Mouse (Mus musculus): ENCODE measurements around the gene Ubac2. TPM values are rescaled to one million over a fixed set of nuclear protein-coding genes. Genes with fewer than 3 reads are reported as not detected.

The Ubac2 gene
- polyA plus RNA-seq, 1 experiment from 2014 or later: 47.0 TPM

DNA sequence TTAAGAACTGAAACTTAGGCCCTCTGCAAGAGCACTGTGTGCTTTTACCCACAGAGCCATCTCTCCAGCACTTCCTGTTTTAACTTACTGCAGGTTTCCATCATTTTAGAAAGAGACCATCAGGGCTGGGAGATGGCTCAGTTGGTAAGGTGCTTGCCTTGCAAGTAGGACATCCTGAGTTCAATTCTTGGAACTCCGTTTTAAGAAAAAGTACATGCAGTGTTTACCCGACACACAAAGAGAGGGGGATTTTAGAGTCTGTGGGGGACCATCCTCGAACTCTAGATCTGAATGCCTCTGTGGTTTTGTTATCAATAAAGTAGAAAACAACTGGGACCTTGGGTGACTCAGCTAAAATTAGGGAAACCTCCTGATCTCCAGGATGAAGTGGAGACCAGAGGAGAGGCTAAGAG is 163.0 kb downstream of the Ubac2 start:
- Histone ChIP-seq H3K36me3 (no peaks in the 10 kb centered on the region), H3K4me1 (no peaks in the 10 kb centered on the region), H3K9me3 (replicated peaks) (no peaks in the 10 kb centered on the region), H3K4me2 (no peak overlapping the region), H3K27me3 (replicated peaks) (no peaks in the 10 kb centered on the region), H3K27ac (replicated peaks) (no peak overlapping the region), H3K4me3 (replicated peaks) (no peak overlapping the region), H3K9ac (replicated peaks) (no peak overlapping the region)
- 91% methylated on average over 3 of the region's 3 CpGs for WGBS
- no peak for ATAC-seq (ENCODE audit: low FRiP score)

DNA sequence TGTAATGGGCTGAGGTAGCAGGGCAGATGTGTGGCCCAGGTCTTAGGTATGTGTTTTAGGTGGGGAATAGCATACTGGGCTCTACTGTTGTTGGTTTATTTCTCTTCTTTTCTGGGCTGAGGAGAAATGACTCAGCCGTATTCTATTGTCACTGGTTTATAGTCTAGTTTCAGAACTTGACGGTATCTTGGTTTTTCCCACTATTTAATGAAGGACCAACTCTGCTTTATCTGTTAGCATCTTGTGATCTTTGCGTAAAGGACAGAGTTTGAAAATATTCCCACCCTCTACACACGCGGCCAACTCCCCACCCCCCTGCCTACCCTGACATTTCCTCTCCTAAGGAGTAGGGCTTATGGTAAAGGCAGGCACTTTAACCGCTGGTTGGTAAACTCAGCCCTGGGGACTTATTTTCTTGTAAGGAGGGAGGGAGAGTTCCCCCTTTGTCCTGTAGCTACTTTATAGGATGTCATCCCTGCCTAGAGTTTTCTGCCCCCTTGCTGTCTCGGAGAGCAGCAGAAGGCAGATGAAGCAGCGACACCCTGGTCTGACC is 163.8 kb downstream of the Ubac2 start:
- Histone ChIP-seq H3K4me2 (no peak overlapping the region), H3K4me1 (no peaks in the 10 kb centered on the region), H3K4me3 (replicated peaks) (no peak overlapping the region), H3K27ac (replicated peaks) (no peak overlapping the region), H3K36me3 (no peaks in the 10 kb centered on the region), H3K27me3 (replicated peaks) (no peaks in the 10 kb centered on the region), H3K9me3 (replicated peaks) (no peaks in the 10 kb centered on the region), H3K9ac (replicated peaks) (no peak overlapping the region)
- no peak for ATAC-seq (ENCODE audit: low FRiP score)
- 80% methylated on average over 8 of the region's 8 CpGs for WGBS

DNA sequence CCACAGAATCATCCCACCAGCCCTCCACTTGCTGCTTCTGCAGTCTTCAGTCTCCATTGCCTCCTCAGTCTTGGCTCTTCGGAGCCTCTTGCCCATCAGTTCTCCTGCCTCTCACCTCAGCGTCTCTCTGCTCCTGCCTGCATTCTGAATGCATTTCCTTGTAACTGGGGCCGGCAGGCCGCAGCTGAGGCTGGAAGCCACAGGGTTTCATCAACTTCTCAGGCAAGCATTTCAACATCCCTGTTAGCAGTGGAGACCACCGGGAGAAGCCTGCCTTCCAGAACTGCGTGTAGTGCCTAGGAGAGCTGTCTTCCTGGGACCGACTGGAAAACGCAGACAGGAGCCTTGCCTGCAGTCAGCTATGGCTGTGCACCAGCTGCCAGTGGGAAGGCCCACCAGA is 169.4 kb downstream of the Ubac2 start:
- Histone ChIP-seq H3K4me1 (no peaks in the 10 kb centered on the region), H3K4me3 (replicated peaks) (no peak overlapping the region), H3K4me2 (no peak overlapping the region), H3K27me3 (replicated peaks) (no peaks in the 10 kb centered on the region), H3K36me3 (no peaks in the 10 kb centered on the region), H3K9me3 (replicated peaks) (no peaks in the 10 kb centered on the region), H3K27ac (replicated peaks) (no peak overlapping the region), H3K9ac (replicated peaks) (no peak overlapping the region)
- ATAC-seq (ENCODE audit: low FRiP score): no peak
- 92% methylated on average over 8 of the region's 8 CpGs for WGBS

DNA sequence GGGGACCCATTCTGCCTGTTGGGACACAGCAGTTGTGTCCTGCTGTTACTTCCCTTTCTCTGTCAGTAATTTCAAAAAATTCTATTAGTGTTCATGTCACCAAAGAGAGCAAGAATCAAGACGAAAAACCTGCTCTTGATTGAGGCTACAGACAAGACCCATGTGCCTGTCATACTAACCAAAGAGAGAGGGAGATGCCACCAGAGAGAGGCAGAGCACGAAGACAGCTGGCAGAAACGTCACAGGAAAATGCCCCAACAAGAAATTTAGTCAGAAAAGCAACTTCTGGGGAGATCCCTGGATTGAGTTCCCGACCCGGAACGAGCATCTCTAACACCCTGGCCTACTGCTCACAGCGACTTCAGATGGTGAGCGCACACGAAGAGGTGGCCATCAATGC is 170.4 kb downstream of the Ubac2 start:
- H3K9ac ChIP-seq (replicated peaks): no peak overlapping the region
- ATAC-seq (ENCODE audit: low FRiP score): no peak
- H3K27ac ChIP-seq (replicated peaks): no peak overlapping the region
- H3K27me3 ChIP-seq (replicated peaks): no peaks in the 10 kb centered on the region
- no peaks in the 10 kb centered on the region for H3K9me3 ChIP-seq (replicated peaks)
- no peaks in the 10 kb centered on the region for H3K36me3 ChIP-seq
- no peaks in the 10 kb centered on the region for H3K4me1 ChIP-seq
- H3K4me3 ChIP-seq (replicated peaks): no peak overlapping the region
- no peak overlapping the region for H3K4me2 ChIP-seq
- 83% methylated on average over 9 of the region's 9 CpGs for WGBS

DNA sequence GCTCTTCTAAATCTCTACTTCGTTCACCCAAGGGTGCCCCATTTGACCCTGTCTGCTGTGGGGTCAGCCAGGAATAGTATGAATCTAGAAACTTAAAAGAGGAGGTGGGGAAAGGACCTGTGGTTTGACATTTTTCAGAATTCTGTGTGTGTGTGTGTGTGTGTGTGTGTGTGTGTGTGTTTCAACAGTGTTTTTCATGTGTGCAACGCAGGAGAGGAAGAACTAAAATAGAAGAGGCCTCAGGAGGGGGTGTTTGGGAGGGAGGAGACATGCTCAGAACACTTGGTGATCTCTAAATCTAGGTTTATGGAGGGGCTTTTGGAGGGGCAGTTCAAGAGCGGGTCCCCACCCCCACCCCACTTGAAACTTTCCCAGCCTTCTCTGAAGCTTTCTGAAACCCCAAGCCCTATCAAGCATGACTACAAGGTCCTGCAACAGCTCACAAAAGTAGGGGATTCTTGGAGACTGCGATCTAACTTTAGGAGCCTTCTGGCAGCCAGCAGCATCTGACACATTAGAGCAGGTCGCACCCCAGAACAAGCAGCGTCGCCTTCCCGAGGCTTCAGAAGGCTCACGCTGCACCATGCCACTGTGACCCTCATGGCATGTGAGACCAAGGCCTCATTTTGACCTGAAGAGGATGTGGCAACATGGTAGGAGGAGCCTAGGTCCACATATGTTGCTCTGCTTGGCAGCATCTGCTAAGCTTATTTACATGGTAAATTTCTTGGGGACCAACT is 174.6 kb downstream of the Ubac2 start:
- no peaks in the 10 kb centered on the region for H3K4me1 ChIP-seq
- no peak overlapping the region for H3K4me2 ChIP-seq
- 88% methylated on average over 9 of the region's 9 CpGs for WGBS
- ATAC-seq (ENCODE audit: low FRiP score): no peak
- H3K27ac ChIP-seq (replicated peaks): no peak overlapping the region
- H3K27me3 ChIP-seq (replicated peaks): no peaks in the 10 kb centered on the region
- H3K9me3 ChIP-seq (replicated peaks): no peaks in the 10 kb centered on the region
- H3K9ac ChIP-seq (replicated peaks): no peak overlapping the region
- no peaks in the 10 kb centered on the region for H3K36me3 ChIP-seq
- H3K4me3 ChIP-seq (replicated peaks): no peak overlapping the region

DNA sequence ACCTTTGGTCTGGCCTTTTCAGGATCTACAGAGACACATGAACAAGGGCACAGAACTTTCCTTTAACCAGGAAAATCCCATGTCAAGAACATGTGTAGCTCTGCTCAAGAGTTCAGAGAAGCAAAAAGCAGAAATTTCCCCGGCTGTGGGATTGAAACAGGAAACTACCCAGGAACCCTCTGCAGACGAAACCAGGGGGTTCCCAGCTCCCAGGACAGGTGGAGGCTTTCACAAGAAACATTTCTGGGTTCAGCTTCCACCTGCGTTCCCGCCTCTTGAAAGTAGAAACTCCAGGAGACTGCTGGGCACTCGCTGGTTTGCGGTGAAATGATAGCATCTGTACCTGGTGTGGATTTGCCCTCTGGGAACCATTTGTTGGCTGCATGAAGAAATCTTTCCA is 178.5 kb downstream of the Ubac2 start:
- H3K4me3 ChIP-seq (replicated peaks): no peak overlapping the region

DNA sequence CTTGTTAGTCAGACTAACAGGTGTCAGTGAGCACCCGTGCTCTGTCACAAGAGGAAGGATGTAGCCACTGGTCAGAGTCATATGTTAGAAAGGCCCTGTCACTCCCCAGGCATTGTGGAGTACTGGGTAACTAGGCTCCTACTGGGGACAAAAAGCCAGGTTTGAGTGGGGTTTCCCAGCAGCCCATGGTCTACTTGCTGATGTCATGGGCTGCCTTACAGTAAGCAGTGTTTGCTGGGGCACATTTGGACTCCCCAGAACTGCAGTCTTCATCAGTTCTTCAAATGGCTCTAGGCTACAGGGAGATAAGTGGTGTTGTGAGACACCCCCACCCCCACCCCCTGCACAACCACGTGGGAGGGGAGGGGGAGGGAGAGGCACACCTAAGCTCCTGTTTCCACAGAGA is 179.5 kb downstream of the Ubac2 start:
- no peaks in the 10 kb centered on the region for H3K36me3 ChIP-seq
- no peaks in the 10 kb centered on the region for H3K9me3 ChIP-seq (replicated peaks)
- H3K9ac ChIP-seq (replicated peaks): no peak overlapping the region
- H3K27me3 ChIP-seq (replicated peaks): no peaks in the 10 kb centered on the region
- ATAC-seq (ENCODE audit: low FRiP score): no peak
- WGBS: 36% methylated on average over 2 of the region's 2 CpGs
- no peaks in the 10 kb centered on the region for H3K4me1 ChIP-seq
- H3K27ac ChIP-seq (replicated peaks): no peak overlapping the region
- H3K4me2 ChIP-seq: no peak overlapping the region
- H3K4me3 ChIP-seq (replicated peaks): no peak overlapping the region

More for the DNA sequence above, 178.5 kb downstream of the Ubac2 start:
- Histone ChIP-seq H3K36me3 (no peaks in the 10 kb centered on the region), H3K9me3 (replicated peaks) (no peaks in the 10 kb centered on the region), H3K4me2 (no peak overlapping the region), H3K27ac (replicated peaks) (no peak overlapping the region), H3K9ac (replicated peaks) (no peak overlapping the region), H3K27me3 (replicated peaks) (no peaks in the 10 kb centered on the region), H3K4me1 (no peaks in the 10 kb centered on the region)
- WGBS: 84% methylated on average over 6 of the region's 6 CpGs
- ATAC-seq (ENCODE audit: low FRiP score): no peak

DNA sequence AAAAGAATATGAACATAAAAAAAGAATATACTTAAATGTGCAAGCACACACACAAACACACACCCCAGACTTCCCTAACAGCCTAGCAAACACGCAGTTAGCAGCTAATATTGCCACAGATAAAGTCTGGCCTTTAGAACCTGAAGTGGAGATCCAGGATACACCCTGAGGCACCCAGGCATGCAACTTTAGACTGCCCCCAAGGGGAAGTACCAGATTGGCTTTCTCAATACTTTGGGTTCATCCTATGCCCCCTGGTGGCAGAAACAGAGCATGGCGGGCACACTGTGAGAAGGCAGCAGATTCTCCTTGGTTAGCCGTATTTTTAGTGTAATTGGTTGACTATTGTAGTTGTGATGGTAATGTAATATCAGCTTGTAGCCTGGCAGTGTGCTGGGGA is 182.2 kb downstream of the Ubac2 start:
- H3K27me3 ChIP-seq (replicated peaks): no peaks in the 10 kb centered on the region
- no peaks in the 10 kb centered on the region for H3K9me3 ChIP-seq (replicated peaks)
- no peak overlapping the region for H3K27ac ChIP-seq (replicated peaks)
- no peak overlapping the region for H3K4me3 ChIP-seq (replicated peaks)
- no peak for ATAC-seq (ENCODE audit: low FRiP score)
- WGBS: 5% methylated on average over 3 of the region's 3 CpGs
- no peaks in the 10 kb centered on the region for H3K4me1 ChIP-seq
- no peaks in the 10 kb centered on the region for H3K36me3 ChIP-seq
- no peak overlapping the region for H3K9ac ChIP-seq (replicated peaks)
- no peak overlapping the region for H3K4me2 ChIP-seq

DNA sequence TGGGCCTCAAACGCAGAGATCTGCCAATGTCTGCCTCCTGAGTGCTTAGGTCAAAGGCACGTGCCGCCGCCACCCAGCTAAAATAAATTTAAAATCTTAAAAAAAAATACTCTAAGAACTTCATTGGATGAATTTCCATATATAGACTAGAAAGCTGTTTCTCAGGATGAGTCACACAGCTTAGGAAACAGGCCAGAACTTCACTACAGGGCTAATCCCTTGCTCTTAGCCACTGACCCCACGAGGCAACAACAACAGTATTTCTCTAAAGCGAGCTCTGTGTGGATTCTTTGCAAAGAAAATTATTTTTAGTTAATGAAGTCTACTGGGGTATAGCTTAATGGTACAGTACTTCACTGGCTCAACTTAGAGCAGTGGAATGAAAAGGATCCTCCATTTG is 183.0 kb downstream of the Ubac2 start:
- Histone ChIP-seq H3K36me3 (no peaks in the 10 kb centered on the region), H3K9me3 (replicated peaks) (no peaks in the 10 kb centered on the region), H3K9ac (replicated peaks) (no peak overlapping the region), H3K27me3 (replicated peaks) (no peaks in the 10 kb centered on the region), H3K4me3 (replicated peaks) (no peak overlapping the region), H3K4me1 (no peaks in the 10 kb centered on the region), H3K4me2 (no peak overlapping the region), H3K27ac (replicated peaks) (no peak overlapping the region)
- 89% methylated on average over 6 of the region's 6 CpGs for WGBS
- no peak for ATAC-seq (ENCODE audit: low FRiP score)

DNA sequence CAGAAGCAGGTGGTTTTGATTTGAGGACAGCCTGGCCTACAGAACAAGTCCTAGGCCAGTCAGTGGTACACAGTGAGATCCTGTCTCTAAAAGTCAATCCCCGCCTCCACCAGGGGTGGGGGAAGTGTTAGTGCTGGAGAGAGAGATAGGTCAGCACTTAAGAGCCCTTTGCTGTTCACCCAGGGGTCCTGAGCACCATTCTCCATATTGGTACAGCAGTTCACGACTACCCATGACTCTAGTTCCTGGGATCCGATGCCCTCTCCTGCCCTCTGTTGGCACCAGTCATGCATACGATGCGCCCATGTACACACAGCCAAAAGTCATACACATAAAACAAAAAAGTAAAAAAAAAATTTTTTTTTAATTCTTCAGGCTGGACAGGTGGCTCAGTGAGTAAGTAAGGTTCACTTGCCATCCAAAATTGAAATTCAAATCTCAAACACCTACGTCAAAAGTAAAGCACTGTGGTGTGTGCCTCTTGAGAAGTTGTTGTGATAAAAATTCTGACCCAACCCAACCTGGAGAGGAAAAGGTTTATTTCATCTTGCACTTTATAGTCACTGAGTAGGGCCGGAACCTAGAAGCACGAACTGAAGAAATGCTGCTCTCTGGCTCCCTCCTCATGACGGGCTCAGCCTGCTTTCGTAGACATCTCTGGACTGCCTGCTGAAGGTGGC is 184.1 kb downstream of the Ubac2 start:
- WGBS: 83% methylated on average over 10 of the region's 10 CpGs
- Histone ChIP-seq H3K27me3 (replicated peaks) (no peaks in the 10 kb centered on the region), H3K4me1 (no peaks in the 10 kb centered on the region), H3K9me3 (replicated peaks) (no peaks in the 10 kb centered on the region), H3K9ac (replicated peaks) (no peak overlapping the region), H3K27ac (replicated peaks) (no peak overlapping the region), H3K4me2 (no peak overlapping the region), H3K36me3 (no peaks in the 10 kb centered on the region), H3K4me3 (replicated peaks) (no peak overlapping the region)
- ATAC-seq (ENCODE audit: low FRiP score): no peak

DNA sequence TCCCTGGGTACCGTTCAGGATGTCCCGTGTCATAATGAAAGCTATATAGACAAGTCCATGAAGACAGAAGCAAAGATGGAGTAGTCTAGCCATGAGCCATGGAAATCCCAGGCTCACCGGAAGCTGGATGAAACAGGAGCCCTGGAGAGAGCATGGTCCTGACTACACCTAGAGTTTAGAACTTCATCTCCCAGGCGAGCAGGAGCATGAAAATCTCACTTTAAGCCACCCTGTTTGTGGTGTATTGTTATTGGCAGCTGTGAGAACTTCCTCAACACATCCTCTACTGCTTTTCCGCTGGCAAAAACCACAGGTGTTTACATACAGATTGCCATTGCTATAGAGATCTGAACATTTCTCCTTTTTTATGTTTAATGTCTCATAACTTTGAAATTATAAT is 185.2 kb downstream of the Ubac2 start:
- Histone ChIP-seq H3K9me3 (replicated peaks) (no peaks in the 10 kb centered on the region), H3K36me3 (no peaks in the 10 kb centered on the region), H3K9ac (replicated peaks) (no peak overlapping the region), H3K4me2 (no peak overlapping the region), H3K4me3 (replicated peaks) (no peak overlapping the region), H3K4me1 (no peaks in the 10 kb centered on the region), H3K27ac (replicated peaks) (no peak overlapping the region), H3K27me3 (replicated peaks) (no peaks in the 10 kb centered on the region)
- WGBS: 69% methylated on average over 5 of the region's 5 CpGs
- ATAC-seq (ENCODE audit: low FRiP score): no peak

DNA sequence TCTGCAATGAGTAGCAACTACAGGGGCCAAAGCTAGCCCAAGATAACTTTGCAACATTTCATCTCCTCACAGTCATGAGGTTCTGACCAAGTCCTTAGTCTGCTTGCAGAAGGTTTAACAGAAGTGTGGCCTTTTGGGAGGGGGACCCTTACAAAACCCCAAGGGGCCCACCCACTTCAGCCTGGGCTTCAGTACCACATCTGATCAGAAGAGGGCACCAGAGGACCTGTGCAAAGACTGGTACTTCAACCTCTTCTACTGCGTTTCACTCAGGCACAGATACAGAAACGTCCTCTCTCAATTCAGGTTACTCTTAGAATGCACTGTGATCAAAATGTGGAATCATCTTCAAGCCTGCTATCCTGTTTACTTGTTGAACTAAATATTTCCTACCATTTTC is 186.1 kb downstream of the Ubac2 start:
- Histone ChIP-seq H3K9ac (replicated peaks) (no peak overlapping the region), H3K27ac (replicated peaks) (no peak overlapping the region), H3K4me3 (replicated peaks) (no peak overlapping the region), H3K36me3 (no peaks in the 10 kb centered on the region), H3K4me1 (no peaks in the 10 kb centered on the region), H3K27me3 (replicated peaks) (no peaks in the 10 kb centered on the region), H3K9me3 (replicated peaks) (no peaks in the 10 kb centered on the region), H3K4me2 (no peak overlapping the region)
- 9% methylated on average over 2 of the region's 2 CpGs for WGBS
- no peak for ATAC-seq (ENCODE audit: low FRiP score)
